In the genomic region with DNA sequence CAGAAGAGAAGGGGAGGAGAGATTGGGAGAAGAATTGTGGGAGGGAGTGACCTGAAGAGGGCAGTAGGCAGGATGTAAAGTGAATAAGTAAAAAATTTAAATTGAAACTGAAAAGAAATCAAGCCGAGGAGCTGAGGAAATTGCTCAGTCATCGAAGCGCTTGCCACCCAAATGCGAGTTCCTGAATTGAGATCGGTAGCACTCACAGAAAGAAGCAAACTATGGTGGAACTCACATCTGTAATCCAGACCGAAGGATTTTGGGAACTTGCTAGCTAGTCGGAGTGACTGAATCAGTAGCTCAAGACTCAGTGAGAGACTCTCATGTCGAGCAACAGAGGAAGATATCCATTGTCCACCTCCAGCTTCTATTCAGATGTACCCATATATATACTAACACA, we compare ENCODE assay signal across 24 mouse cellular contexts.
DNase-seq lines count a peak whose midpoint lies in the region; ATAC-seq and TF ChIP-seq lines count a peak whose summit lies in the region.
"Had no signal": no experiment of that assay in that cellular context is flagged by ENCODE, and none has a peak within 500 bp of the region (broad histone marks: within the 10 kb centered on the region; RNA-seq: fewer than 3 reads in every experiment).

No protein-coding gene starts in this region.

- no peak for TF ChIP-seq EP300 in CH12.LX (IDR thresholded peaks at IDR 0.05; ENCODE audit: low read length)

- peak overlapping the region; percentile 58 for H3K4me2 ChIP-seq in CH12.LX (ENCODE audit: insufficient read depth, low read depth, poor library complexity, severe bottlenecking)
- no peak overlapping the region for H3K4me2 ChIP-seq in midbrain, postnatal 0 days (ENCODE audit: low read depth, low read length, poor library complexity, severe bottlenecking)
- H3K4me2 ChIP-seq: embryonic facial prominence, embryonic 13.5 days; embryonic facial prominence, embryonic 15.5 days; forebrain, embryonic 12.5 days had no signal

- TF ChIP-seq POLR2A in CH12.LX (IDR thresholded peaks at IDR 0.05; ENCODE audit: low read depth, low read length), result no peak
- no peak for TF ChIP-seq POLR2A in bone marrow macrophage, adult 2 months (IDR thresholded peaks at IDR 0.05; ENCODE audit: borderline replicate concordance, low read depth, low read length)

- TF ChIP-seq CTCF in CH12.LX (conservative IDR thresholded peaks at IDR 0.05 in 1 of 2, IDR thresholded peaks at IDR 0.05 in 1 of 2; ENCODE audit: low read depth in 2 of 2, low read length in 2 of 2), result no peak
- TF ChIP-seq CTCF in bone marrow macrophage, adult 2 months (IDR thresholded peaks at IDR 0.05; ENCODE audit: low read depth, low read length), result no peak
- no peak for TF ChIP-seq CTCF in midbrain, postnatal 0 days (IDR thresholded peaks at IDR 0.05)

- no peak overlapping the region for H3K4me3 ChIP-seq in CH12.LX (replicated peaks in 1 of 3; ENCODE audit: low read depth in 2 of 3, low read length in 2 of 3, poor library complexity in 1 of 3)
- peak overlapping the region; percentile 26 for H3K4me3 ChIP-seq in bone marrow macrophage, adult 2 months (ENCODE audit: insufficient read depth, low read length)
- no peak overlapping the region for H3K4me3 ChIP-seq in midbrain, postnatal 0 days (ENCODE audit: low read depth, low read length)
- H3K4me3 ChIP-seq: embryonic facial prominence, embryonic 13.5 days; embryonic facial prominence, embryonic 15.5 days; erythroblast, embryonic 14.5 days; forebrain, embryonic 10.5 days; forebrain, embryonic 12.5 days had no signal

- no peaks in the 10 kb centered on the region for H3K36me3 ChIP-seq in CH12.LX (replicated peaks in 1 of 2; ENCODE audit: control insufficient read depth in 1 of 2, insufficient read depth in 1 of 2, low read length in 1 of 2)
- H3K36me3 ChIP-seq in midbrain, postnatal 0 days (ENCODE audit: insufficient read depth, low read length), result no peaks in the 10 kb centered on the region
- H3K36me3 ChIP-seq: embryonic facial prominence, embryonic 13.5 days; embryonic facial prominence, embryonic 15.5 days; forebrain, embryonic 10.5 days; forebrain, embryonic 12.5 days; G1E had no signal

- ATAC-seq in granulocyte monocyte progenitor cell, adult 5-6 weeks (replicated peaks; ENCODE audit: poor library complexity, severe bottlenecking), result peak; percentile 43
- peak; percentile 54 for ATAC-seq in megakaryocyte, adult 5-6 weeks (ENCODE audit: poor library complexity, severe bottlenecking)
- ATAC-seq in midbrain, postnatal 0 days (ENCODE audit: low FRiP score), result no peak
- ATAC-seq: forebrain, embryonic 14.5 days; forebrain, embryonic 16.5 days had no signal

- peaks cover 0 to 4% of the 10 kb centered on the region in 2 experiments; a peak in 2 of 4 replicates for H3K4me1 ChIP-seq in CH12.LX (ENCODE audit: control insufficient read depth in 1 of 2, insufficient read depth in 2 of 2)
- H3K4me1 ChIP-seq in bone marrow macrophage, adult 2 months (ENCODE audit: control insufficient read depth, insufficient read depth, low read length), result peaks cover 7% of the 10 kb centered on the region; the same call in 1 of the 2 replicates
- no peaks in the 10 kb centered on the region for H3K4me1 ChIP-seq in midbrain, postnatal 0 days (ENCODE audit: insufficient read depth, low read length)
- H3K4me1 ChIP-seq: embryonic facial prominence, embryonic 13.5 days; embryonic facial prominence, embryonic 15.5 days; forebrain, embryonic 10.5 days; forebrain, embryonic 12.5 days had no signal

- H3K27me3 ChIP-seq in CH12.LX (replicated peaks), result no peaks in the 10 kb centered on the region
- no peaks in the 10 kb centered on the region for H3K27me3 ChIP-seq in midbrain, postnatal 0 days (ENCODE audit: insufficient read depth, low read length)
- H3K27me3 ChIP-seq: embryonic facial prominence, embryonic 13.5 days; embryonic facial prominence, embryonic 15.5 days; forebrain, embryonic 12.5 days had no signal

- no peaks in the 10 kb centered on the region for H3K9me3 ChIP-seq in CH12.LX (replicated peaks; ENCODE audit: low read length)
- H3K9me3 ChIP-seq in midbrain, postnatal 0 days (ENCODE audit: low read length), result no peaks in the 10 kb centered on the region
- H3K9me3 ChIP-seq: embryonic facial prominence, embryonic 13.5 days; embryonic facial prominence, embryonic 15.5 days; forebrain, embryonic 10.5 days; forebrain, embryonic 12.5 days; G1E had no signal

- H3K9ac ChIP-seq in CH12.LX (ENCODE audit: insufficient read depth, low read depth), result no peak overlapping the region
- H3K9ac ChIP-seq in midbrain, postnatal 0 days (replicated peaks; ENCODE audit: low read length, poor library complexity, severe bottlenecking), result no peak overlapping the region
- H3K9ac ChIP-seq: embryonic facial prominence, embryonic 13.5 days; embryonic facial prominence, embryonic 15.5 days; forebrain, embryonic 12.5 days had no signal

- dilution Hi-C loops in CH12.LX (cut with MboI; ENCODE audit: extremely low pct_ligation_motif_present, extremely low pct_unique_long_range_greater_than_20kb, low sequenced_read_pairs), result no loop called here

- H3K27ac ChIP-seq in CH12.LX (ENCODE audit: insufficient read depth, low read depth), result no peak overlapping the region
- peak overlapping the region; percentile 29 for H3K27ac ChIP-seq in bone marrow macrophage, adult 2 months (ENCODE audit: insufficient read depth, low read depth, low read length)
- no peak overlapping the region for H3K27ac ChIP-seq in midbrain, postnatal 0 days (ENCODE audit: low read depth, low read length)
- H3K27ac ChIP-seq: embryonic facial prominence, embryonic 13.5 days; embryonic facial prominence, embryonic 15.5 days; forebrain, embryonic 10.5 days; forebrain, embryonic 12.5 days had no signal

- DNase-seq in CH12.LX (ENCODE audit: extremely low read depth), result no peak
- DNase-seq in frontal cortex, postnatal 14 days (ENCODE audit: low spot score in 2 of 2), result no peak
- no peak for DNase-seq in midbrain, postnatal 0 days (ENCODE audit: low spot score)
- no peak for DNase-seq in adrenal gland, adult 18-20 months (ENCODE audit: low spot score in 2 of 2)
- no peak for DNase-seq in Muller cell, postnatal 12 days (ENCODE audit: inconsistent ontology term)
- DNase-seq: adrenal gland, postnatal 10 days; adrenal gland, postnatal 25 days; cerebellum, adult 11-12 months; cerebellum, adult 2 months; cerebellum, adult 9-10 months; cerebellum, postnatal 10 days; cerebellum, postnatal 25 days; embryo, embryonic 11 days had no signal

- no peaks in the 10 kb centered on the region for H3K79me2 ChIP-seq in CH12.LX (replicated peaks; ENCODE audit: control insufficient read depth, extremely low read depth, insufficient read depth, poor library complexity, severe bottlenecking)

- 93% methylated on average over 8 of the region's 8 CpGs for WGBS in midbrain, postnatal 0 days

- in situ Hi-C loops in CH12.LX (cut with MboI; ENCODE audit: low pct_ligation_motif_present, low pct_unique_long_range_greater_than_20kb, low sequenced_read_pairs), result no loop called here

- no peak for TF ChIP-seq RAD21 in CH12.LX (IDR thresholded peaks at IDR 0.05; ENCODE audit: low read depth, low read length)

TF ChIP-seq in CH12.LX, 34 proteins besides CTCF, POLR2A, EP300 and RAD21:
- TF ChIP-seq MEF2A (IDR thresholded peaks at IDR 0.05; ENCODE audit: borderline replicate concordance, low read depth, low read length) (no peak), NELFE (IDR thresholded peaks at IDR 0.05; ENCODE audit: low read depth, low read length) (no peak)
